Mouse (Mus musculus): ENCODE results near the gene Emc3. TPM values are rescaled to one million over a fixed set of nuclear protein-coding genes. Genes with fewer than 3 reads are reported as not detected.
A peak's percentile ranks its signal among the peaks of the same experiment; 100 is the strongest.

Emc3 gene
- total RNA-seq (2015; ENCODE audit: low replicate concordance) (23.5 and 67.8 TPM in 2 replicates), total RNA-seq (2017; ENCODE audit: low replicate concordance) (15.2 and 28.4 TPM in 2 replicates)

DNA sequence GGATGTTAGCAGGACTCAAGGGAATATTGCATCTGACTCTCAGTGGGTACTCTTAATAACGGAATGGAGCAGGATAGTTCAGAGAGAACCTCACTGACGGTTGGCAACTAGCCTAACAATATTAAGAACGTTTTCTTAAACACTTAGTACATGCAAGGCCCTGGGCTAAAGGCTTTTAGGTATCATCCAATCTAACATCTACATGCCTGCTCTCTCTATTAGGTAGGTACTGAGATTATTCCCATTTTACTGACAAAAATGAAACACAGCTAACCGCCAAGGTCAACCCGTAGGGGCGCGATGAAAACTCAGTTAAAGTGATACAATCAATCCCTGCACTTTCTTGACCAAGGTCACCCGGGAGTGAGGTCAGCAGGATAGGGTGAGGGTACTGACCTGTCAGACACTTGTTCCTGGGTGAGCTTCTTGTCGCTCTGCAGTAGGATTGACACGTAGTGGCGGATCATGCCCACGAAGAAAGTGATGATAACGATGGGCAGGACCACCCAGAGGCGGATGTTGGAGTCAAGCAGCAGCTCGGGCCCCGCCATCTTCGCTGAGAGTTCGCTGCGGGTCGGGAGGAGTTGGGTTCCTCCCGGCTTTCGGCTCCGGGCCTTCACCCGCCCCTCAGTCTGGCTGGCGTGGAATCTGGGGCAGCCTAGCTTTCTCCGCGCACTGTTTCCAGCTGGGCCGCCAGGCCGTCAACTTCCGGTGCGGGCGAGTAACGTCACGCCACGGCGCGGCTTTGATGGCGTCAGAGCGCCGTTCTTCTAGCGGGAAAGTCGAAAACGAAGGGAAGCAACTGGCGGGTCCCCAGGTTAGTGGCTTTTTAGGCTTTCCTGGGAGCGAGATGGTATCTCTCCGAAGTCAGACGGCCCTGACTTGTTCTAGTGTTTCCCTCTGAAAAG is at the start of gene Emc3, which contains the start of gene Fancd2:
Gene Emc3, minus strand, starts transcription at position 721 of the 908 bp plus-strand sequence.
Gene Fancd2, plus strand, starts transcription at position 751 of the 908 bp plus-strand sequence.
- peak; percentile 90 for ATAC-seq (replicated peaks; ENCODE audit: low FRiP score, poor library complexity, severe bottlenecking)

DNA sequence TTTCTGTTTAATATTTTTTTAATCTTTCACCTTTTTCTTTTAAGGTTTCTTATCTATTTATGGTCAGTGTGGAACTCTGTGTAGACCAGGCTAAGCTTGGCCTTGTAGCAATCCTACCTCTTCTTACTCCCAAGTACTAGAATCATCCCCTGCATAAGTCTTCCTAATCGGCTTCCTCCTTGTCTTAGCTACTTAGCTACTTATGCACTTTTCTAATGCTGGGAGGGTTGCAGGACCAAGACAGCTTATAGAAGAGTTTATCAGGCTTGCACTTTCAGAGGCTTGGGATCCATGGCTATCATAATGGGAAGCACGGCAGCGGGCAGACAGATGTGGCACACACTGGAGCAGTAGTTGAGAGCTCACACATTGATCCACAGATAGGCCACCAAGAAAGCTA is 47.9 kb upstream of the Emc3 start:
- ATAC-seq (replicated peaks; ENCODE audit: low FRiP score, poor library complexity, severe bottlenecking), result no peak

DNA sequence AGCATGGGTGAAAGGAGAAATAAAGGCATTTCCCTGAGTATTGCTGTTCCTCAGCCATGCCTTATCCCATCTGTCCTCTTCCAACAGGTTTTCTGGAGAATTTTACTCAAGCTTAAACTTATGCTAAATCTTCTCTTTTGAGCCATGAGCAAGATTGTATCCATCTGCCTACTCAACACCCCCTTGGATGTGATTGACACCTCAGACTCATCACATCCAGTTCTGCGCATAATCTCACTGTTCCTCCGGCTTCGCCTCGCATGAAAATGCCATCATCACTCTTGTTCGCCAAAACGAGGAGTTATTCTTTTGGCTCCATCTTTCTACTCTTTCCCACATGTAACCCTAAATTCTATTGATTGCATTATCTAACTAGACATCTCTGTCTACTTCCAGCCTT is 44.6 kb upstream of the Emc3 start:
- no peak for ATAC-seq (replicated peaks; ENCODE audit: low FRiP score, poor library complexity, severe bottlenecking)

DNA sequence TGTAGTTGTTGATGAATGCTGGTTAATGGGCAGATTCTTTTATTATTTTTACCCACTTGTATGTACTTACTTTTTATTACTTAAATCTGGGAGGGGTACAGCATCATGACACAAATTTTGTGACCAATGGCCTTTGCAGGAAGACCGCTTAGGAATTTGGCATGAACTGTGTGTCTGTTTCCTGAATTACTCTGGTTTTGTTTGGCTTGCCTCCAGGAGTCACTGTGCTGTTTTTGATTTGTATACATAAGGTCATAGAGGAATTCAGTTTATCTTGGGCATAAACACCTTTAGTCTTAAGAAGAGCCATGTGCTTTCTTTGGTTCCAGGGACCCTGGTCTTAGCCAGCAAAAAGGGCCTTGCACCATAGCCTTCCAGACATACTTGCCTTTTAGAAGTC is 33.1 kb upstream of the Emc3 start:
- ATAC-seq (replicated peaks; ENCODE audit: low FRiP score, poor library complexity, severe bottlenecking), result no peak

DNA sequence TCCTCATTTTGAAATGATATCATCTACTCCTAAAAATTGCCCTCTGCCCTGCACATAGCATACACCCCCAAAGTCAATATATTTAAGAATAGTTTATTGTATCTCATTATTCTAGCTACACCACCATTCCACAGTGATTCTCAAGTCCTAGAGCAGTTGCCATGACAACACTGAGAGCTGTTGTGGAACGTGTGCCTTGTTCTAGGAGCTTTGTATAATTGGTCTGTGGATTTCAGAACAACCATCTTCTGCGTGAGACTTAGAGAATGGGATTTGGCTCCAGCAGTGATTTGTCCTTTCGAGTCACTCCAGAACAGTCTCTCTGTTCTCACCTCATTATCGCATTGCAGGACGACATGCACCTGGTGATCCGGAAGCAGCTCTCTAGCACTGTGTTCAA is 28.3 kb upstream of the Emc3 start:
- no peak for ATAC-seq (replicated peaks; ENCODE audit: low FRiP score, poor library complexity, severe bottlenecking)

DNA sequence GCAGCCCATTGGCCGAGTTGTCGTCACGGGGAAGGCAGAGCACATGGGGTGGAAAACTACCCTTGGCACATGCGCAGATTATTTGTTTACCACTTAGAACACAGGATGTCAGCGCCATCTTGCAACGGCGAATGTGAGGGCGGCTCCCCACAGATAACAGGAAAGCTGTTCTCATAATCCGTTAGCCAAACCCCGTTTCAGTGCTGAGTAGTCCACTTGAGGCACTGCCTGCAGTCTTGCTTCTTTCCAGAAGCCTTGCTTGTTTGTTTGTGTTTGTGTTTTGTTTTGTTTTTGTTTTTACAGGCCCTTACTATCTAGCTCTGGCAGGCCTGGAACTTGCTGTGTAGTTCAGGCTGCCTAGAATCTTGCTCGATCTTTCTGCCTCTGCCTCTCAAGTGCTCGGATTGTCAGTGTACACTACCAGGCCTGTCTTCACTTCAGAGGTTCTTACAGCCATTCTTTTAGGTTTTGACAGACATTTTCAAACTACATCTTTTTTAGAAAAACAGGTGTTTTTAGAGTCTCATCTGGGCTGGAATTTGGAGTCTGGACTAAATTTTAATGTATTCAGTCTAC is 12.5 kb upstream of the Emc3 start:
- ATAC-seq (replicated peaks; ENCODE audit: low FRiP score, poor library complexity, severe bottlenecking), result peak; percentile 82

DNA sequence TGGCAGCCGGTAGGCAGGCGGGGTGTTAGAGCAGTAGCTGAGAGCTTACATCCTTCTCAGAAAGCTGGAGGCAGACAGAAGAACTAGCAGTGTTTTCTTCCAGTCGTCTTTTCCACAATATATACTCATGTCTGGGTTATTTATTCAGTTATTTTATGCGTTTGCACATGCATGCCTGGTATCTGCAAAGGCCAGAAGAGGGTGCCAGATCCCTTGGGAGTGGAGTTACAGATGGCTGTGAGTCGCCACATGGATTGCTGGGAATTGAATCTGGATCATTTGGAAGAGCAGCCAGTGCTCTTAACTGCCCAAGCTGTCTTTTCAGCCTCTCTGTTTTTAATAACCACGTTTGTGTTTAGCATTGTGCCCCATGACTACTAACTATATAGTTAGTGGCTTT is 10.2 kb upstream of the Emc3 start:
- ATAC-seq (replicated peaks; ENCODE audit: low FRiP score, poor library complexity, severe bottlenecking), result no peak

DNA sequence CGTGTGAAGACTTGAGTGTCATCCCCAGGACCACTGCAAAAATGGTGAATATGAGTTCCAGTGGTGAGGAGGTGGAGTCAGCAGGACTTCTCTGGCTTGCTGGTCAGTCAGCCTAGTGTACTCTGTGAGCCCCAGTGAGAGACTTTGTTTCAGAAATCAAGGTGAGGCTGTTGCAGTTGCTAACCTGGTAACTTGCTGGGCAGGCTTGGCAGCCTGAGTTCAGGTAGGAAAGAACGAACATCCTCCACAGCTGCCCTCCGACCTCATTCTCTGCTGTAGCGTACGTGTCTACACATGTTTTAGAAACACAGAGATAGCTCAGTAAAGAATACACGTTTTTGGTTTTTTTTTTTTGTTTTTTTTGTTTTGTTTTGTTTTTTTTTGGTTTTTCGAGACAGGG is 3.4 kb upstream of the Emc3 start:
- ATAC-seq (replicated peaks; ENCODE audit: low FRiP score, poor library complexity, severe bottlenecking), result no peak

DNA sequence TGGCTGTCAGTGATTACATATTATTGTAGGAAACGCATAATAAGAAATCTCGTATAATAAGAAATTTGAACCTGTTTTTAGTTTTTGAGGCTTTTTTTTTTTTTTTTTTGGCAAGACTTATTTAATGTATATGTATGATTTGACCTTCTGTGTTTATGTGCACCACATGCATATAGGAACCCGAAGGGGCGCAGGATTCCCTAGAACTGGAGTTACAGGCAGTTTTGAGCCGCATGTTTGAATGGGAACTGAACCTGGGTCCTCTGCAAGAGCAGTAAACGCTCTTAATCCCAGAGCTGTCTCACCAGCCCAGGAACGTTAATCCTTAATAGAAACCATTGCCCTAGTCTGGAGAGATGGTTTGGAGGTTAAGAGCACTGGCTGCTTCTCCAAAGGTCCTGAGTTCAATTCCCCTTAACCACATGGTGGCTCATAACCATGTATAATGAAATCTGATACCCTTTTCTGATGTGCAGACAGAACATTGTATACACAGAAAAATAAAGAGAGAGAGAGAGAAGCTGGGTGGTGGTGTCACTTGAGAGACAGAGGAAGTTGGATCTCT is 470 bp upstream of the Emc3 start:
- 0 out of 2 replicates have a peak, but pooled peaks have one; percentile 27 for ATAC-seq (replicated peaks; ENCODE audit: low FRiP score, poor library complexity, severe bottlenecking)

DNA sequence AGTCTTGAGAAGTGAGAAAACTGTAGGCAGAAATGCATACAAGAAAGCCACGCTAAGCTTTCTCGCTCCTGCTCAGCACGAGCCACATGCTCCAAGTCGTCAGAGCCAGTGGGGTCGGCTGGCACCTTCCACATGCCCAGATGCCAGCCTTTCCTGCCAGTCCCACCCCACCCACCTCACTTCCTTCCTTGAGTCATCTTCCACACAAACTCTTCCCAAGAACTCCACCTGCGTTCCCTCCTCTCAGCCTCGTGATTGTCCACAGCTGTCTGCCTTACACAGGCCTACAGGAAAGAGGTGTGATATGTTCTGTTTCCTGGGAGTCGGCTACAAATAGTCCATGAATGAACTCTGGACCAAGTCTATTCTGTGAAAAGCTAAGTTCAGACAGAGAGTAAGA is 8.0 kb downstream of the Emc3 start:
- no peak for ATAC-seq (replicated peaks; ENCODE audit: low FRiP score, poor library complexity, severe bottlenecking)

DNA sequence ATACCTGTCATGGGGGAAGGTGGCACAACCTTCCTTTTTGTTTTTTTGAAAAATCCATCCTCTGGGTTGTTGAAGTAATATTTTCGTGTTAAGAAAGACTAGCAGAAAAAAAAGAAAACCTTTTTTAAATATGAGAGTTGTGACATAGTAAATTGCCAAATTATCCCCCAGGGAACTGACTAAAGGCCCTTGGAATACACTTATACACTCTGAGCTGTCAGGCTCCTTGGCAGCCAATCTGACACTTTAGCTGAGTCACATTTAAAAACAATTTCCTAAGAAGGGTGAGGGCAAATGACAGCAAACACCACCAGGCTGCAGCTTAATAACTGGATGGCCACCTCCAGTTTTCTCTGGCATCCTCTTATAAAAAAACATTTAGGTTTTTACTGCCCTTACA is 9.1 kb downstream of the Emc3 start:
- ATAC-seq (replicated peaks; ENCODE audit: low FRiP score, poor library complexity, severe bottlenecking), result no peak

DNA sequence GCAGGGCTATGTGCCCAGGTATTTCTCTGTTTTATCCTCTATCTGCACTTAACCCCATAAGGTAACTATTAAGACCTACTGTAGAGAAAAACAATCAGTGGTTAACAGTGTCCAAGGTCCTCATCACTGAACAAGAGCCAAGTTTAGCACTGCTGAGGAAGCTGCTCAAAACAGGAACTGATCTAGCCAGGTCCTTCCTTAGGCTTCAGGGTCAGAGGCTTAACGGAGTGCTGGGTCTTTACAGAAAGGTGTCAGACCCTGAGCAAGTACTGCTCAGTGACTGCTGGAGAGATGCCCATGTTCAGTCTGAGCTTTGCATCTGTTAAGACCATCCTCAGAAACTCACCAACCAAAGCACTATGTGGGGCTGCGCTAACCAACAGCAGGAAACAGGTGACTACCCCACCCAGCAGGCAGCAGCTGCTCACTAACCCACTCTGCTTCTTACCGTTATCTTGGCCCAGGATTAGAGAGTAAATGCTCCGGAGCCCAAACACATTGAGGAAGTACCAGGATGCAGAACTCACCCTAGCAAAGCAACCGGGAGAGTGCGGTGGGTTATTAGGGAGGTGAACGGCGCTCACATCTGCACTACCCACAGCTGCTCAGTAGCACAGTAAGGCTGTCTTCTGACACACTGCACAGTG is 13.9 kb downstream of the Emc3 start:
- ATAC-seq (replicated peaks; ENCODE audit: low FRiP score, poor library complexity, severe bottlenecking), result no peak

DNA sequence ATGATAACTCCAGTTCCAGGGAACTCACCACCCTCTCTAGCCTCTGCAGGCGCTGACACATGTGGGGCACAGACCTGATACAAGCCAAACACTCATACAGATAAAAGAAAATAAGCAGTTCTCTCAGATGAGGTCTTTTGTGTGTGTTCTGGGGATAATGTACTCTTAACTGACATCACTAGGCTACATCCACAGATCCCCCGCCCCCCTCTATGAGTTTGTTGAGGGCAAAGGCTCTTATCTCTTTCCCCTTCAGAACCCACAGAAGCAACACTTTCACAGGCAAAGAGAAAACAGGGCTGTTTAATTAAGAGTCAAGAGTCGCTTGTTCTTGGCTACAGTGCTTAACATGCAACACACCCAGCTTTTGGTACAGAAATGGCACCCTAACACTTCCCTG is 16.9 kb downstream of the Emc3 start:
- ATAC-seq (replicated peaks; ENCODE audit: low FRiP score, poor library complexity, severe bottlenecking), result no peak

DNA sequence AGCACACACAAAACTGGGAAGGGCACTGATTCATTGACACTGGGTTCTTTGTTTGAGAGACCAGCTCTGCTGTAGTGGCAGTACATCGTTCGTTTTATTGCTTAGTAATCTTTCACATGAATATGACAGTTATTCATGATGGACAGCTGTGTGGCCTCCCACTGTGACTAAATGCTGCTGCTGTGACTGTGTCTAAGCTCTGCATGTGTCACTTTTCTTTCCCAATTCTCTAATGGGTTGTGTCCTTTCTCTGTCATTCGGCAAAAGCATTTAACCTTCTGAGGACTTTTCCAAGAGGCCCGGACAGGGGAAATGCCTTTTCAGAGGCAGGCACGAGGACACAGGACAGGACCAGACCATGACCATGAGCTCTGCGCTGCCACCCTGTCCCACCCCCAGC is 17.5 kb downstream of the Emc3 start:
- ATAC-seq (replicated peaks; ENCODE audit: low FRiP score, poor library complexity, severe bottlenecking), result no peak

DNA sequence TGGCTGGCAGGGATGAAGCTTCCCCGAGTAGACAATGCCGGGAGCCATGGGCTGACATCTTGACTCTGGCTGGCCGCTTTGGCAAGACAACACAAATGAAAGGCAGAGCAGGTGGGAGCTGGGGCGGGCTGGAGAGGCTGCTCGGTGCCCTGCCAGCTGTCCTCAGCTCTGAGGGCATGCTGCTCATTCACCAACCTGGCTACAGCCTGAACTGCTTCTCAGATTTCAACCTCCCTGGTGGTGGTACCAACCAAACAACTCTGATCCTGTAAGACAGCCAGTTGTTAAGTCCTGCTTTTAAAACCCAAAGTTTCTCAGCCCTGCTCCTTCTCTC is 22.5 kb downstream of the Emc3 start:
- no peak for ATAC-seq (replicated peaks; ENCODE audit: low FRiP score, poor library complexity, severe bottlenecking)

DNA sequence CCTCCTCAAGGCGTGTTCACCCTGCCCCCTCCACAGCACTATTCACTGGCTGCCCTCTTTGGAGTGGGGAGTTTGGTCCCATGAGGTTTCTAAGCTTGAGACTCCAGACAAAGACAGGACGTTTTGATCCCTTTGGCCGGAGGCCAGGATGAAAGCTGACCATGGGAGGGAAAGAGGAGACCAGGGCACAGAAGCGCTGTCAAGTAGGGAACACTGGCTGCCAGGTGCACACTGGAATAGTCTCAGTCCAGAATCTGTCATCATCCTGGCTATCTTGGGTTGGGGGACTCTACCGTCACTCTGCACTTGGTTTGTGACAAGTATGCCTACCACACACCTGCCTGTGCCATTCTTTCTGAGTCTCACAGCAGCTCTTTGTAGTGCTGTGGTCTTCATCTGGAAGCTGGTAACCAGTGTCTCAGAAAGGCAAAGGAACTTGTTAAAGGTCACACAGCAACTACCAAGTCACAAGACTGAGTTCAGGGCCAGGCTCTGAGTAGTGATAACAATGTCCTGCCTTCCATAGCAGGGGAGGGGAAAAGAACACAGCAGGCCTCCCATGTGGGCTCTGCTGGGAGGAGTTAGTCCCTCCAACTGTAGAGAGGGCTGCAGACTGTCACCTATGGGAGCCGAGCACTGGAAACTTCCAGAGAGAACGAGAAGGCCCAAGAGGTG is 23.0 kb downstream of the Emc3 start:
- ATAC-seq (replicated peaks; ENCODE audit: low FRiP score, poor library complexity, severe bottlenecking), result no peak

DNA sequence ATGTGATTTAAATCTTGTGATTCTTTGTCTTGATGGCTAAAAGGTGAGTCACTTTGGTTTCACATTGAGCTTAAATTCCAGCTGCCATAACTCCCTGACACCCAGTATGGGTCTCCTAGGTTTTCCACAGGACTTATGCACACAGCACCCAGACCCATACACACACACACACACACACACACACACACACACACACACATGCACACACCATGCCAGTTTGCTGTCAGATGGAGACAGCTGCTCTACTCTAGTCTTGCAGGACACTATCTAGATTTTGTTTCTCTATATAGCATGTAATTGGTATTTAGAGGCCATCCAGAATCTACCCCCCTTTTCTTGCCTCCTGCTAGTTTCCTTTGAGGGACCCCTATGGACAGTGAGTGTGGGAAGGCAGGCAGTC is 24.3 kb downstream of the Emc3 start:
- no peak for ATAC-seq (replicated peaks; ENCODE audit: low FRiP score, poor library complexity, severe bottlenecking)

DNA sequence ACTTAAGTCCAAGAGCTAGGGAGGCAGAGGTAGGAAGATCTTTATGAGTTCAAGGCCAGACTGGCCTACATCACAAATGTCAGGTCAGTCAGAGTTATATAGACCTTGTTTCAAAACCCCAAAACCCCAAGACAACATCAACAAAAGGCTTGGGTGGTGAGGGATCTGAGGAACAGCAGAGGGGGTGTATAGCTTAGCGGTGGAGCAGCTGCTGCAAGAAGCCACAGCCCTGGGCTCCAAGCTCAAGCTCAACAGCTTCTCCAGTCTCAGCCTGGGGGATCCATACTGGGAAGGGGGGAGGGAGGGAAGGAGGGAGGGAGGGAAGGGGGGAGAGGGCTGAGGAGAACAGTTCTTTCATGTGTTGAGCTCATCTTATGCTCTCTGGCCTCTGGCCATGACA is 25.8 kb downstream of the Emc3 start:
- ATAC-seq (replicated peaks; ENCODE audit: low FRiP score, poor library complexity, severe bottlenecking), result no peak

DNA sequence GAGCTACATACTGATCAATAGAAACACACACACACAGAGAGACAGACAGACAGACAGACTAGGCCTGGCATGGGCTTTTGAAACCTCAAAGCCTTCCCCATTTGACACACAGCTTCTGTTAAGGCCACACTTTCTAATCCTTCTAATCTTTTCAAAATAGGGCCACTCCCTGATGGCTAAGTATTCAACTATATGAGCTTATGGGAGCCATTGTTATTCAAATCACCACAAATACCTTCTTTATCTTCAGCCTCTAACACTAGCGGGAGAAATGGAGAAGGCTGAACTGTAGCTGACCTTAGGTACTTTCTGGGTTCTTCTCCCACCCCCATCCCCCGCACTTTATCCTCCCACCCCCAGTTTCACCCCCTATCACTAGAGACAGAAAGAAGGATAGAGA is 28.7 kb downstream of the Emc3 start:
- no peak for ATAC-seq (replicated peaks; ENCODE audit: low FRiP score, poor library complexity, severe bottlenecking)
